Comparison of ENCODE assay signal across 10 mouse cellular contexts in genomic region chr2:5725028-5725701, GRCm38 (mm10). TPM values are rescaled to one million over a fixed set of nuclear protein-coding genes. Genes with fewer than 3 reads are reported as not detected.
A peak's percentile ranks its signal among the peaks of the same experiment; 100 is the strongest.
DNase-seq lines count a peak whose midpoint lies in the region; ATAC-seq lines count a peak whose summit lies in the region.
"Had no signal": no experiment of that assay in that cellular context is flagged by ENCODE, and none has a peak within 500 bp of the region (broad histone marks: within the 10 kb centered on the region; RNA-seq: fewer than 3 reads in every experiment).

No protein-coding gene starts in this region.

- no peak overlapping the region for H3K9ac ChIP-seq in forebrain, embryonic 15.5 days (replicated peaks)
- H3K9ac ChIP-seq in limb, embryonic 15.5 days = no peak overlapping the region
- H3K9ac ChIP-seq: liver, embryonic 15.5 days had no signal

- H3K9me3 ChIP-seq in forebrain, embryonic 15.5 days = no peaks in the 10 kb centered on the region
- no peaks in the 10 kb centered on the region for H3K9me3 ChIP-seq in limb, embryonic 15.5 days
- H3K9me3 ChIP-seq: liver, embryonic 15.5 days had no signal

- 7% methylated on average over 8 of the region's 8 CpGs for WGBS in forebrain, embryonic 15.5 days
- 12% methylated on average over 8 of the region's 8 CpGs for WGBS in limb, embryonic 15.5 days

- peak; percentile 24 for DNase-seq in 3T3-L1 (ENCODE audit: low read depth, low spot score)
- peak; percentile 30 for DNase-seq in embryo, embryonic 10.5 days (ENCODE audit: low spot score)
- no peak for DNase-seq in urinary bladder, postnatal 4 days (ENCODE audit: low spot score in 2 of 2)
- DNase-seq in spleen, adult 18-20 months = no peak
- no peak for DNase-seq in left cerebral cortex, adult 9 months (ENCODE audit: low spot score in 2 of 2)
- DNase-seq in urinary bladder, adult 18-20 months (ENCODE audit: low spot score in 2 of 2) = no peak
- DNase-seq: gastrocnemius, postnatal 10 days had no signal

- no peak overlapping the region for H3K4me3 ChIP-seq in forebrain, embryonic 15.5 days
- no peak overlapping the region for H3K4me3 ChIP-seq in limb, embryonic 15.5 days
- H3K4me3 ChIP-seq: liver, embryonic 15.5 days had no signal

- H3K36me3 ChIP-seq in forebrain, embryonic 15.5 days = no peaks in the 10 kb centered on the region
- H3K36me3 ChIP-seq in limb, embryonic 15.5 days = no peaks in the 10 kb centered on the region
- H3K36me3 ChIP-seq: liver, embryonic 15.5 days had no signal

- no peaks in the 10 kb centered on the region for H3K27me3 ChIP-seq in forebrain, embryonic 15.5 days
- H3K27me3 ChIP-seq in limb, embryonic 15.5 days = no peaks in the 10 kb centered on the region
- H3K27me3 ChIP-seq: liver, embryonic 15.5 days had no signal

- peak overlapping the region; percentile 36; the same call in 1 of the 2 replicates for H3K27ac ChIP-seq in forebrain, embryonic 15.5 days (replicated peaks)
- 0 out of 2 replicates have a peak overlapping the region, but pooled peaks have one; percentile 6 for H3K27ac ChIP-seq in limb, embryonic 15.5 days
- H3K27ac ChIP-seq: liver, embryonic 15.5 days had no signal

- peak overlapping the region; percentile 7; the same call in 1 of the 2 replicates for H3K4me2 ChIP-seq in forebrain, embryonic 15.5 days (replicated peaks)
- no peak overlapping the region for H3K4me2 ChIP-seq in limb, embryonic 15.5 days
- H3K4me2 ChIP-seq: liver, embryonic 15.5 days had no signal

- H3K4me1 ChIP-seq in forebrain, embryonic 15.5 days = peaks cover 20% of the 10 kb centered on the region
- H3K4me1 ChIP-seq in limb, embryonic 15.5 days = peaks cover 11% of the 10 kb centered on the region
- H3K4me1 ChIP-seq: liver, embryonic 15.5 days had no signal

- peak; percentile 82 for ATAC-seq in forebrain, embryonic 15.5 days (replicated peaks)
- ATAC-seq in limb, embryonic 15.5 days (ENCODE audit: insufficient number of reproducible peaks, low FRiP score, low TSS enrichment, low read depth) = no peak

RNA-seq across cellular contexts. Expression of gene Camk1d, which starts 10.8 kb away (rescaled TPM):
- 6.5 and 8.4 TPM in 2 replicates for polyA plus RNA-seq in forebrain, embryonic 15.5 days (2015; fragmentation: Nextera tagmentation; extraction: Ambion mirVana)
- polyA plus RNA-seq in limb, embryonic 15.5 days (2015; fragmentation: Nextera tagmentation; extraction: Ambion mirVana) = 8.4 and 9.0 TPM in 2 replicates

Comparison
In these comparisons a context has a peak if more than half of its experiments do, and no peak if none do; other contexts are left out.
1. DNase-seq: peak in 3T3-L1 (single experiment) and embryo, embryonic 10.5 days (single experiment); none in urinary bladder, postnatal 4 days (0 of 2), spleen, adult 18-20 months (0 of 2), left cerebral cortex, adult 9 months (0 of 2) and urinary bladder, adult 18-20 months (0 of 2).